Mouse (Mus musculus) lung, adult 2 months (tissue): Measurements from ENCODE around the gene Mid2.

Experiments used
- CTCF ChIP-seq: fragments of 200-500 bp; IDR thresholded peaks from 2 replicates; pipeline ENCODE4 v1.5.1; 2011; ENCODE audit warnings: mild to moderate bottlenecking, low read length, control low read depth; ENCODE audit not compliant: insufficient read depth
- POLR2A ChIP-seq: fragments of 200-500 bp; IDR thresholded peaks from 2 replicates; pipeline ENCODE4 v1.6.1; 2011; ENCODE audit warnings: low read depth, mild to moderate bottlenecking, control low read depth, low read length, borderline replicate concordance; ENCODE audit errors: extremely low read depth

- no peak for TF ChIP-seq CTCF
- TF ChIP-seq POLR2A: no peak
Measured at GRCm38 (mm10) chrX:140769794-140770193, 105.4 kb downstream of the Mid2 start.
